Mouse (Mus musculus): ENCODE data around the gene 4933428M09Rik.

DNA sequence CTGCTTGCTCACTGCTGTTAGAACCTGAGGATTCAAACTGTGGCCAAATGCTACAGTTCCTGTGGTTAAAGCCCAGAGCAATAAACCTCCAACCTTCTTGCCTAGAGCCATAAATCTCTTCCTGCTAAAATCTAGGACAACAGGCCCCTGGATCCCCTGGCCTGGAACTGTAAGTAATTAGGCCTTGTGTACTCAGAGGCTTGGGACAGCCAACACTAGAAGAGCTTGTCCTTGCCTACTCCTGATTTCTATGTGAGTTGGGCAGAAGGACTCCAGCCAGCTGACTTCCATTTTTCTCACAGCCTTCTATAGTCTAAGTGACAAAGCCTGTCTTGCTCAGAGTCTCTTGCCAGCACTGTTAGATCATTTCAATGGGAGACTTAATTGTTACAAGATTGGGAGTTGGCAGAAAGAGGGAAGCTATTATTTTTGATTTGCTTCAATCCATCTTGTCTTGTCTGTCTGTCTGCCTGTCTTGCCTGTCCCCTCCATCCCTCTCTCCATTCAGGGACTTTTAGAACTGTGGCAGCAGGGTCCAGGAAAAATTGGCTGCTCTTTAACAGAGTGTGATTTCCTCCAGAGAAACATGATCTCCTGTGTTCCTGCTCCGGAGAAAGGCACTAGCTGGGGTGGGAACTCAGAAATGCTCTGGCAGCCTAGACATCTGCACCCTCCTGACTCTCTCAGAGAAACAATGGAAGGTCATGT, 15.7 kb downstream of the 4933428M09Rik start:
- TF ChIP-seq GATA1 (IDR thresholded peaks at IDR 0.05; ENCODE audit: borderline replicate concordance, low read length), result no peak
- TF ChIP-seq FLI1 (IDR thresholded peaks at IDR 0.05; ENCODE audit: low read length), result no peak
